Mouse (Mus musculus): ENCODE measurements around the gene Ndufb7.

DNA sequence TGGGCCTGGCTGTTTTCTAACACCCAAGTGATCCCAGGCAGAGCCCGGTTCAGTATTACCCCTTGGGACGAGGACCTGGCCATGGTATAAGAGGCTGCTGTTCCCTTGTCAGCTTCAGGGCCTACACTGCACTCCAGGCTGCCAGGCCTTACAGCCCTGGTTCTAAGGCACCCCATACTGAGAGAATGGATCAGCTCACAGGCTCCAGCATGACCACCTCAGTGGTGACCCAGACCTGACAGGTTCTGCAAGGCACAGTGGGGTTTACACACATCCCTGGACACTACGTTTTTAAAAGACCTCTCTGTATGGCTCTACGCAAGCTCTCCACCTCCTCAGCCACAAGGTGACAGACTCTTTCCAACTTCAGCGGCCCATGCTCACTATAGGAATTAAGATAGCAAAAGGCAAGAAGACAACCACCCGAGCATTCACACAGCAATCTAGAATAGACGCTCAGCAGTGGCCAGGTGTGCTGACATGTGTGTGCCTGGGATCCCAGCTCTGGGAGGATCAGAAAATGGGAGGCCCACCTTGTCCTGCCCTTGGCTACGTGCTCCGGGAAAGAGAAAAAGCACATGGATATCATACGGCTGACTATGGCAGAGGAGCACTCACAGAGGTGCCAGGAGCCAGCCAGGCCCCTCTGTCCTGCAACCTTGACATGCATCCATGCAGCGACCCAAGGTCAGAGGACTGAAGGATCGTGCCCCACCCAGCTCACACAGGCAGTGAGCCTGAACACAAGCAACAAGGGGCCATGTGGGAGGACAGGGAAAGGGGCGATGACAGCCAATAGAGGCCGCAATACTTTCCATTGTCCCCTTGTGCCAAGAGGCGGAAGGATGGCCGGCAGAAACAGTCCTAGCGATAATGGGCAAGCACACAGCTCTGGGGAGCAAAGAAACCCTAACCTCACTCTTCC is 11.9 kb downstream of the Ndufb7 start:
- no peak for TF ChIP-seq EP300 (IDR thresholded peaks at IDR 0.05; ENCODE audit: insufficient read depth, low read depth, low read length)
- TF ChIP-seq CTCF (IDR thresholded peaks at IDR 0.05; ENCODE audit: low read depth, low read length) = no peak

Measured in ES-Bruce4 (cell line).